ENCODE assay signal across 7 mouse cellular contexts in the genomic region with DNA sequence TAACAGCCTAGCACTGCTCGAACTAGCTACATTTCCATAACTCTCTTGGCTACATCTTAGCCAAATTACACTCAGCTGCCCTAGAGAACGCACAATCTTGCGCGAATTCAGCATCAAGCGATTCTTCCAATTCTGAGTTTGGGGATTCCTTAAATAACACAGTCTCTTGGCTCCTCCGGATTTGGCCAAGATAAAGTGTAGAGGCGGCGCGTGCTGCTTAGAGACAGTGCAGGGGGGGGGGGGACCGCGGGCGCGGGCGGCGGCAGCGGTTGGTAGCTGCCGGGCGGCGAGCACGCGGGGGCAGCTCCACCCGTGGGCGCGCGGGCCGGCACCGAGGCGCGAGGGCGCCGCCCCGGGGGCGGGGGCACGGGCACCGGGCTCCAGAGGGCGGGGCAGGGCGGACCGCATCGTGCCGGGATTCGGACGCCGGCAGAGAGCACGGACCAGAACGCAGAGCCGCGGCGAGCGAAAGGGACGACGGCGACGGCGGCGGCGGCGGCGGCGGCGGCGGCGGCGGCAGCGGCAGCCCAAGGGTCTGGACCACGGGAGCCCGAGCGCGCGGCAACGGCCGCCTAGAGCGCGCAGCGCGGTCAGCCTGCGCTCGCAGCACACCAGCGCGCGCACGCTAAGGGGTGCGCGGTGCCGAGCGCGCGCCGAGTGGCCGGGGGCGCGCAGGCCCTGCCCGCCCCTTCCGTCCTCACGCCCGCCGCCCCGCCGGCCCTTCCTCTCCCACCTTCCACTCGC. TPM values are rescaled to one million over a fixed set of nuclear protein-coding genes. Genes with fewer than 3 reads are reported as not detected.
A peak's percentile ranks its signal among the peaks of the same experiment; 100 is the strongest.
DNase-seq lines count a peak whose midpoint lies in the region; ATAC-seq lines count a peak whose summit lies in the region.

A gene (plus strand): TSS at position 456 of the 744 bp plus-strand sequence.

- H3K4me2 ChIP-seq in intestine, embryonic 14.5 days (ENCODE audit: low read length): peak within 1 kb of the TSS; percentile 66

- intact Hi-C loops in left cerebral cortex, postnatal 25 days (cut with DNase I): loop anchor here (2.0 to 5.0 kb wide), 2 partner anchors 148 to 360 kb away; a partner anchor contains a TSS

- DNase-seq in adrenal gland, adult 18-20 months (ENCODE audit: low spot score in 2 of 2): peak; percentile 83 to 86
- DNase-seq in embryo, embryonic 10.5 days (ENCODE audit: low spot score): peak; percentile 89
- DNase-seq in gastrocnemius, postnatal 25 days: peak; percentile 83
- DNase-seq in intestine, embryonic 14.5 days (ENCODE audit: low spot score): peak; percentile 87
- peak; percentile 78 to 90 for DNase-seq in left cerebral cortex, postnatal 25 days (ENCODE audit: low spot score in 2 of 2)
- peak; percentile 86 for DNase-seq in mesoderm, embryonic 11.5 days (ENCODE audit: low read depth, low spot score)
- DNase-seq in right cerebral cortex, postnatal 36 days (ENCODE audit: low spot score in 2 of 2): peak; percentile 51 to 74

- peak within 1 kb of the TSS; percentile 91 for H3K4me3 ChIP-seq in intestine, embryonic 14.5 days (ENCODE audit: low read depth, low read length)

- WGBS in intestine, embryonic 14.5 days: under 1% methylated on average over 53 of the region's 99 CpGs

- ATAC-seq in intestine, embryonic 14.5 days (replicated peaks; ENCODE audit: low FRiP score, low TSS enrichment, low read depth): peak; percentile 88

- H3K4me1 ChIP-seq in intestine, embryonic 14.5 days (replicated peaks; ENCODE audit: control insufficient read depth, insufficient read depth, low read length): peaks cover 6% of the 10 kb centered on the region; the same call in 1 of the 2 replicates

- H3K9me3 ChIP-seq in intestine, embryonic 14.5 days (ENCODE audit: control insufficient read depth, low read length): no peaks in the 10 kb centered on the region

- H3K36me3 ChIP-seq in intestine, embryonic 14.5 days (ENCODE audit: control insufficient read depth, insufficient read depth, low read length): 0 out of 2 replicates have a peak, but pooled peaks cover 4% of the 10 kb centered on the region

- no peaks in the 10 kb centered on the region for H3K27me3 ChIP-seq in intestine, embryonic 14.5 days (replicated peaks; ENCODE audit: control insufficient read depth, insufficient read depth, low read length)

- H3K27ac ChIP-seq in intestine, embryonic 14.5 days (ENCODE audit: low read depth): peak within 1 kb of the TSS; percentile 92

- peak within 1 kb of the TSS; percentile 94 for H3K9ac ChIP-seq in intestine, embryonic 14.5 days (ENCODE audit: low read length)

RNA-seq across cellular contexts. Expression of the gene that starts here (rescaled TPM):
- 10 to 100 TPM; 31.7 to 32.0 TPM for total RNA-seq in adrenal gland, adult 18-20 months (2021)
- total RNA-seq in gastrocnemius, postnatal 25 days (2021): 1 to 10 TPM; 7.8 to 8.7 TPM
- 14.1 TPM in 2 replicates for polyA plus RNA-seq in intestine, embryonic 14.5 days (2014; fragmentation: Nextera tagmentation; extraction: Ambion mirVana)
- total RNA-seq in left cerebral cortex, postnatal 25 days (2021): 10 to 100 TPM; 90.6 to 90.9 TPM

Comparison
In these comparisons a context has a peak if more than half of its experiments do, and no peak if none do; other contexts are left out.
1. Peak in every context shown above with its lines: DNase-seq, ATAC-seq, H3K4me3 ChIP-seq and H3K27ac ChIP-seq.